Mouse (Mus musculus): ENCODE data around the gene Crhr1. TPM values are rescaled to one million over a fixed set of nuclear protein-coding genes. Genes with fewer than 3 reads are reported as not detected.
A peak's percentile ranks its signal among the peaks of the same experiment; 100 is the strongest.
"Not testable (repeated sequence)": the region's sequence is repeated elsewhere in the genome, so short reads cannot be mapped to it uniquely, and the experiment has no call there.

The Crhr1 gene
- total RNA-seq, 2 experiments from 2014 or later, result not detected

DNA sequence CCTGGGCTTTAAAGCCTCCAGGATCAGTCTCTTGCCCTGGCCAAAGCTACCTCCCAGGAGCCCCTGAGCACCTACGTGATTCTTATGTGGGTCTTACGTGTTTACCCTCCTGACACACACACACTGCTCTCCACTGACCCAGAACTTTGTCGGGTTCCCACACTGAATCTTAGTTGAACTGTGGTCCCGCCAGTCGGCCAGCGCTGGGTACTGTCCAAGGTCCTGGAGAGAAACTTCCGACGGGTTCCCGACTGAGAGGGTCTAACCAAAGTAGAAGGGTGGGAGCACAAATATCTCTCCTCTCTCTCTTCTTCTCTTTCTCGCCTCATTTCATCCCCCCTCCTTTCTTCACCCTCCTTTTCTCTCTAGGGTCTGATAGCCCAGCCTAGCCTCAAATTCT, 65.2 kb downstream of the Crhr1 start:
- DNase-seq, result peak in 1 of 2 experiments; percentile 29

DNA sequence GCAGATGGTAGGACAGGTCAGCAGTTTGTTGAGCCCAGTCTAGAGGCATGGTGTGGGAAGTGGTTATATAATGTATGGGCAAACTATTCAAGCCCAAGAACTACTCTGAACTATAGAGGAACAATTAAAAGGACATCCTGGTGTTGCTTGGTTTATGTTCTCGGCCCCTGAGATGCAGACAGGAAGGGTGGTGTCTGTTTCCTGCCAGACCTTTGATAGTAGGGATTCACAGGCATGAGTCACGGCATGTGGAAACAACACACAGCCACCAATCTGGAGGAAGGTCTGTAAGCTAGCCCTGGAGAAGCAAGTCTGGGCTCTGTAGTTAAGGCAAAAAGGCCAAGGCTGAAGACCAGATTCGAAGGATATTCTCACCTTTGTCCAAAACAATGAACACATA, 70.6 kb downstream of the Crhr1 start:
- DNase-seq, result no peak

DNA sequence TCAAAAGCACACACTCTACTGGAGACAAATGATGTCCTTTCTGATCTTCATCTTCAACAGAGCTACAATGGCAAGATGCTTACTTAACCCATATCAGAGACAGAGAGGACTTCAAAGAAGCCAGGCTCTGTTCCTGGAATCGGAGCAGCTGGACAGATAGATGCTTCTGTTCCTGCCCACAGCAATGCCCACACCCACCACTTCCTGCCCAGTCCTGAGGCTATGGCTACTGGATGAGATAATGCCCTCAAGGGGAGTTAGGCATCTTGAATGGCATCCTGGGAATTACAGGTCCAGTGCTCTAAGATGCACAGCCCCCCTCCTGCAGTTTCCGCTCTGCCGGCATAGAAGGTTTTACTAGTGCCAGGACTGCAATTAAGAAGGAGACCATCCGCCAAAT, 73.9 kb downstream of the Crhr1 start:
- no peak for DNase-seq

GRCm38 (mm10) chr11:104209041-104209440, 76.4 kb downstream of the Crhr1 start:
- no peak for DNase-seq

- no peak for DNase-seq
Measured at GRCm38 (mm10) chr11:104211251-104211650, 78.6 kb downstream of the Crhr1 start.

GRCm38 (mm10) chr11:104214128-104214527, 81.5 kb downstream of the Crhr1 start:
- DNase-seq, result not testable (repeated sequence)

DNA sequence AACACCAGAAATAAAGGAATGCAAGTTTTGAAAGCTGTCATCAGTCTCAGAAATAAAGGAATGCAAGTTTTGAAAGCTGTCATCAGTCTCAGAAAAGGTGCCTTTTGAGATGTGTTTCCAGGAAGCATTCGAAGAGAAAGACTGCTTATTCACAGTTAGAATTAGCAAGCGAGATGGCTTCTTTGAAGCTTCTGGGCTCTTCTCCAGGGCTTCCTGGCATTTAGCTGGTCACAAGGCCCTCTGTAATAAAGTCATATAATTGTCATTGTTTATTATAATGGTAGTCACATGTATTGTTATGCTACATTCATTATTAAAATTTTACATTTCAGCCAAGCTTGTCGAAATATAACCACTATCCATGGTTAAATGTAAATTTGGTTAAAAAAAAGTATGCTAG, 85.4 kb downstream of the Crhr1 start:
- peak; percentile 22 to 27 for DNase-seq

GRCm38 (mm10) chr11:104220291-104220690, 87.6 kb downstream of the Crhr1 start:
- no peak for DNase-seq

DNA sequence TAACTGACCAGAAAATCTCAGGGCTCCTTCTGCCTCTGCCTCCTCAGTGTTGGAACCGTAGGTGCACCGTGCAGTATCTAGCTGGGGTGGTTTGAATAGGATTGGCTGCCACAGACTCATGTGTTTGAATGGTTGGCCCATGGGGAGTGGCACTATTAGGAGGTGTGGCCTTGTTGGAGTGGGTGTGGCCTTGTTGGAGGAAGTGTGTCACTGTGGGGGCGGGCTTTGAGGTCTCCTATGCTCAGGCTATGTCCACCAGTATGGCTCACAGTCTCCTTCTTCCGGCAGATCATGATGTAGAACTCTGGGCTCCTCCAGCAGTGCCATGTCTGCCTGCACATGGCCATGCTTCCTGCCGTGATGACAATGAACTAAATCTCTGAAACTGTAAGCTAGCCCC, 89.1 kb downstream of the Crhr1 start:
- DNase-seq, result no peak

- no peak for DNase-seq
Measured at GRCm38 (mm10) chr11:104223301-104223700, 90.6 kb downstream of the Crhr1 start.

Other genes starting within 250 kb of the Crhr1 start
- 10 to 100 TPM; 23.8 to 33.2 TPM for gene Nsf, start 178.8 kb upstream of the Crhr1 start, total RNA-seq (2021)
- gene Arf2, start 166.1 kb upstream of the Crhr1 start, total RNA-seq (2021), result 10 to 100 TPM; 24.2 to 30.8 TPM
- gene Sppl2c, start 53.5 kb downstream of the Crhr1 start, total RNA-seq (2021), result not detected
- 10 to 100 TPM; 75.4 to 90.8 TPM for gene Mapt, start 98.5 kb downstream of the Crhr1 start, total RNA-seq (2021)